Mouse (Mus musculus) heart, embryonic 16.5 days (tissue): Measurements from ENCODE around the gene Fiz1. TPM values are rescaled to one million over a fixed set of nuclear protein-coding genes. Genes with fewer than 3 reads are reported as not detected.

Experiments used
- ATAC-seq: fragments of 200-750 bp; cut with Nextera tagmentation; replicated peaks from 2 replicates; pipeline ENCODE4 v1.8.0; 2017; ENCODE audit warnings: moderate number of reproducible peaks; ENCODE audit not compliant: insufficient read depth, low FRiP score; ENCODE audit errors: extremely low read depth
- H3K27ac ChIP-seq: fragments of 300-500 bp; sonication (generic); 2 replicates; pipeline ENCODE4 v1.5.1; 2014; ENCODE audit warnings: mild to moderate bottlenecking, low read length, control low read depth, moderate library complexity
- H3K27me3 ChIP-seq: fragments of 300-500 bp; sonication (generic); 2 replicates; pipeline ENCODE4 v1.6.1; 2014; ENCODE audit warnings: low read length, mixed read lengths; ENCODE audit not compliant: control insufficient read depth, insufficient read depth
- H3K36me3 ChIP-seq: fragments of 300-500 bp; sonication (generic); 2 replicates; pipeline ENCODE4 v1.6.1; 2014; ENCODE audit not compliant: control insufficient read depth, insufficient read depth
- H3K4me1 ChIP-seq: fragments of 300-500 bp; sonication (generic); 2 replicates; pipeline ENCODE4 v1.6.1; 2014; ENCODE audit warnings: low read length, mixed read lengths; ENCODE audit not compliant: control insufficient read depth, insufficient read depth
- H3K4me2 ChIP-seq: fragments of 300-500 bp; sonication (generic); 2 replicates; pipeline ENCODE4 v1.6.1; 2014; ENCODE audit warnings: low read depth, mild to moderate bottlenecking, control low read depth, low read length
- H3K4me3 ChIP-seq: fragments of 300-500 bp; sonication (generic); 2 replicates; pipeline ENCODE4 v1.5.1; 2014; ENCODE audit warnings: mild to moderate bottlenecking, control low read depth, low read length
- H3K9ac ChIP-seq: fragments of 300-500 bp; sonication (generic); 2 replicates; pipeline ENCODE4 v1.6.1; 2014; ENCODE audit warnings: low read length, control low read depth
- H3K9me3 ChIP-seq: fragments of 300-500 bp; sonication (generic); replicated peaks from 2 replicates; pipeline ENCODE4 v1.6.1; 2016; ENCODE audit warnings: low read length; ENCODE audit not compliant: control insufficient read depth
- WGBS: fragments of 180-500 bp; shearing (Covaris S2); extraction: QIAGEN DNeasy Blood & Tissue Kit; methylation state at CpG from one replicate; pipeline ENCODE4 v1.1.7; 2014; 5-methylcytosine and 5-hydroxymethylcytosine counted together
- polyA plus RNA-seq: library from polyadenylated mRNA; unstranded; fragments of >200 nt; fragmentation: Nextera tagmentation; extraction: Ambion mirVana; gene quantifications from 2 replicates; pipeline ENCODE4 v1.2.1, GENCODE M21; 2015

The Fiz1 gene
- polyA plus RNA-seq = 25.6 and 26.2 TPM in 2 replicates

GRCm38 (mm10) chr7:5014251-5015117 lies at the start of gene Fiz1, which contains the start of gene Zfp524:
TSS of gene Fiz1 (minus strand) at chr7:5014697.
TSS of gene Zfp524 (plus strand) at chr7:5014415.
- ATAC-seq = peak; percentile 75
- H3K36me3 ChIP-seq = peaks cover 34% of the 10 kb centered on the region
- peak within 1 kb of the TSS; percentile 88 for H3K4me3 ChIP-seq
- under 1% methylated on average over 42 of the region's 42 CpGs for WGBS
- H3K9ac ChIP-seq = peak within 1 kb of the TSS; percentile 94
- H3K9me3 ChIP-seq = 0 out of 2 replicates have a peak, but pooled peaks cover 2% of the 10 kb centered on the region
- H3K4me1 ChIP-seq = peaks cover 9% of the 10 kb centered on the region
- peak within 1 kb of the TSS; percentile 84 for H3K4me2 ChIP-seq
- H3K27ac ChIP-seq = peak within 1 kb of the TSS; percentile 99
- no peaks in the 10 kb centered on the region for H3K27me3 ChIP-seq

GRCm38 (mm10) chr7:5062360-5063001 lies 48.0 kb upstream of the Fiz1 start:
- Histone ChIP-seq H3K9ac (peak overlapping the region; percentile 82), H3K4me2 (peak overlapping the region; percentile 96), H3K4me3 (peak overlapping the region; percentile 88), H3K9me3 (no peaks in the 10 kb centered on the region), H3K27ac (peak overlapping the region; percentile 100), H3K4me1 (peaks cover 33% of the 10 kb centered on the region), H3K36me3 (peaks cover 13% of the 10 kb centered on the region), H3K27me3 (peaks cover 8% of the 10 kb centered on the region)
- WGBS = under 1% methylated on average over 42 of the region's 51 CpGs
- peak; percentile 38 for ATAC-seq

DNA sequence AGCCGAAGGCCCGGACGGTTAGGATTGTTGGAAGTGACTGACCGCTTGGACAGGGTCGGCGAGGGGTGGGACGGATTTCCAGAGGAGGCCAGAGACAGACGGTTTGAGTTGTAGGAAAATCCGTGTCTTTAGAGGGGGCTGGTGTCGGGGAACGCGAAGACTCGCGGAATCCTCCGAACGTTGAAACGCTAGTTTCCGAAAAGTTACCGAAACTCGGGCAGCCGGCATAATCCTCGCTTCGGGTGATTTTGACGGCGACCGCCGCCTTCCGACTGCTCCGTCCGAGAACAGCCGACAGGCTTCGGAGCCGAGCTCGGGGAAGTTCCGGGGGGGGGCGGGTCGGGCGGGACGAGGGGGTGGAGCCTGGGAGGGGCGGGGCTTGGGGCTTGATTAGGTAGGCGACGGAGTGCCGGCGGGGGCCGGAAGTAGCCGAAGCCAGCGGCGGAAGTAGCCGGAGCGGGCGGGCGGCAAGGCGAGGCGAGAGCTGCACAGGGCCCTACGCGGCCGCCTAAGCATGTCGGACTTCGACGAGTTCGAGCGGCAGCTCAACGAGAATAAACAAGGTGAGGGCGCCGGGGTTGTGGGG lies 47.4 kb upstream of the Fiz1 start, which contains the start of gene U2af2:
U2af2 (plus strand) TSS at position 370 of the 586 bp plus-strand sequence.
- Histone ChIP-seq H3K9me3 (no peaks in the 10 kb centered on the region), H3K9ac (peak within 1 kb of the TSS; percentile 97), H3K36me3 (peaks cover 9% of the 10 kb centered on the region), H3K4me3 (peak within 1 kb of the TSS; percentile 88), H3K27me3 (peaks cover 14% of the 10 kb centered on the region), H3K4me2 (peak within 1 kb of the TSS; percentile 96), H3K4me1 (peaks cover 34% of the 10 kb centered on the region), H3K27ac (peak within 1 kb of the TSS; percentile 100)
- under 1% methylated on average over 63 of the region's 65 CpGs for WGBS
- ATAC-seq = peak; percentile 68

GRCm38 (mm10) chr7:5060944-5061773 lies 46.7 kb upstream of the Fiz1 start:
- Histone ChIP-seq H3K9me3 (no peaks in the 10 kb centered on the region), H3K4me2 (peak overlapping the region; percentile 91), H3K27ac (peak overlapping the region; percentile 100), H3K27me3 (peaks cover 18% of the 10 kb centered on the region), H3K4me3 (peak overlapping the region; percentile 88), H3K9ac (peak overlapping the region; percentile 97), H3K4me1 (peaks cover 35% of the 10 kb centered on the region), H3K36me3 (peaks cover 2% of the 10 kb centered on the region; the same call in 1 of the 2 replicates)
- under 1% methylated on average over 59 of the region's 60 CpGs for WGBS
- ATAC-seq = peak; percentile 89

GRCm38 (mm10) chr7:5060239-5060731 lies 45.8 kb upstream of the Fiz1 start:
- H3K27me3 ChIP-seq = peaks cover 27% of the 10 kb centered on the region
- WGBS = 5% methylated on average over 27 of the region's 27 CpGs
- H3K27ac ChIP-seq = peak overlapping the region; percentile 100
- peak overlapping the region; percentile 88 for H3K4me3 ChIP-seq
- no peaks in the 10 kb centered on the region for H3K9me3 ChIP-seq
- ATAC-seq = no peak
- H3K4me1 ChIP-seq = peaks cover 27% of the 10 kb centered on the region
- H3K4me2 ChIP-seq = peak overlapping the region; percentile 91
- H3K36me3 ChIP-seq = no peaks in the 10 kb centered on the region
- peak overlapping the region; percentile 97 for H3K9ac ChIP-seq

- ATAC-seq = no peak
- H3K36me3 ChIP-seq = no peaks in the 10 kb centered on the region
- no peak overlapping the region for H3K4me3 ChIP-seq
- 89% methylated on average over 12 of the region's 12 CpGs for WGBS
- H3K27me3 ChIP-seq = peaks cover 36% of the 10 kb centered on the region
- H3K4me2 ChIP-seq = no peak overlapping the region
- H3K4me1 ChIP-seq = peaks cover 24% of the 10 kb centered on the region
- H3K27ac ChIP-seq = no peak overlapping the region
- H3K9ac ChIP-seq = no peak overlapping the region
- no peaks in the 10 kb centered on the region for H3K9me3 ChIP-seq
Measured at GRCm38 (mm10) chr7:5059421-5059820, 44.9 kb upstream of the Fiz1 start.

DNA sequence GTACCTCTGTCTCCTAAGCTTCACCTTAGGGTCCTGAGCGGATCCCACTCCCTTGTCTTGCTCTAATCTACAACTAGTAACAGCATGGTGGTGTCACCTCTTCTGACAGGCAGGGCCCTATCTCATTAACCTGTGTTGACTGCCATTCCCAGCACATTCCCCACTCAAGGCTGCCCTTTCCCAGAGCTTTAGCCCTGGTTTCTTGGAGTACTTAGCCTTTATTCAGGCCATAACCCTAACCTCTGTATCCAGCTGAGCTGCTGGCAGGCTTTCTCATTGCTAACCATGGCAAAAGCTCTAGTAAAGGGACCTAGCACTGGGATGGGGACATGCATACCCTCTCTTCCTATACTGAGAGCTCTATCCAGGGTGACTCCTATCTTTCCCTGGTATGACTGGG lies 44.1 kb upstream of the Fiz1 start:
- Histone ChIP-seq H3K4me3 (no peak overlapping the region), H3K9me3 (no peaks in the 10 kb centered on the region), H3K4me1 (peaks cover 20% of the 10 kb centered on the region), H3K9ac (no peak overlapping the region), H3K27me3 (peaks cover 43% of the 10 kb centered on the region), H3K36me3 (no peaks in the 10 kb centered on the region), H3K27ac (no peak overlapping the region), H3K4me2 (no peak overlapping the region)
- 71% methylated on average over 1 of the region's 1 CpGs for WGBS
- ATAC-seq = no peak

DNA sequence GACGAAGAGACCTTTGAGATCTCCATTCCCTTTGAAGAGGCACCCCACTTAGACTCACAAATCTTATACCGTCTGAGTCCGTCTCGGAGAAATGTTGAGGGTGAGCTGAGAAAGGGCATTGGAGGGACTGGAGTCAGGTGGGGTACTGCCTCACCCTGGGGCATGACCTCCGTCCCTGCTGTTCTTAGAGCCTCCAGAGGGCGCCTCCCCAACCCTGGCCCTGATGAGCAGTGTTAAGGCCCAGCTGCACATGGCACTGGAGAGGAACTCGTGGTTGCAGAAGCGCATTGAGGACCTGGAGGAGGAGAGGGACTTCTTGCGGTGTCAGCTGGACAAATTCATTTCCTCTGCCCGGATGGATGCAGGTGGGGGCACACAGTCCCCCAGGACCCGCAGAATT lies 43.3 kb upstream of the Fiz1 start:
- no peak overlapping the region for H3K4me2 ChIP-seq
- no peak overlapping the region for H3K27ac ChIP-seq
- WGBS = 38% methylated on average over 11 of the region's 11 CpGs
- H3K4me3 ChIP-seq = no peak overlapping the region
- H3K27me3 ChIP-seq = peaks cover 50% of the 10 kb centered on the region
- no peaks in the 10 kb centered on the region for H3K36me3 ChIP-seq
- H3K9me3 ChIP-seq = no peaks in the 10 kb centered on the region
- ATAC-seq = no peak
- no peak overlapping the region for H3K9ac ChIP-seq
- peaks cover 22% of the 10 kb centered on the region for H3K4me1 ChIP-seq
